Mouse (Mus musculus): ENCODE results near the gene Sp110.
"Not testable (repeated sequence)": the region's sequence is repeated elsewhere in the genome, so short reads cannot be mapped to it uniquely, and the experiment has no call there.

DNA sequence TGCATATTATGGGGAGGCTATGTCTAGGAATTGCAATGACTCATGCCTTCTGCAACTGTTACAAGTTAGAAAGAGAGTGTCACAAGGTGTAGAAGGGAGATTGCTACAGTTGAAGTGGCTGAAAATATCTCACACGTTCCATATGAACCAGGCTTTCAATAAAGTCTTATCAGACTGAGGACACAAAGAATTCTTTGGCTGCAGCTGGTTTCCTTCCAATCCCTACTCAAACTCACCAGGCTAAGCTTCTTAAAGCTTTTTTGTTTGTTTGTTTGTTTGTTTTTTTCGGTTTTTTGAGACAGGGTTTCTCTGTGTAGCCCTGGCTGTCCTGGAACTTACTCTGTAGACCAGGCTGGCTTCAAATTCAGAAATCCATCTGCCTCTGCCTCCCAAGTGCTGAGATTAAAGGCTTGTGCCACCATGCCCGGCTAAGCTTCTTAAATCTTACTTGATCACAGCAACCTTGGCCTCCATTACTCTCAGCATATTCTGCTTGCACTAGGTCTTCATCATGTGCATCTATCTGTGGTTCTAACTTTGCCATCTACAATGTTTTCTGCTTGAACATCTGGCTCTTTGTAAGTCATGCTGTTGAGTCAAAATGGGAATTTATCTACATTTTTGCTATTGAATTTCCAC lies 20.1 kb downstream of the Sp110 start:
- TF ChIP-seq CTCF (IDR thresholded peaks at IDR 0.05; ENCODE audit: borderline replicate concordance, extremely low read depth, insufficient read depth, insufficient read length); POLR2A (IDR thresholded peaks at IDR 0.05; ENCODE audit: borderline replicate concordance, extremely low read depth, insufficient read depth, insufficient read length, poor library complexity, severe bottlenecking): not testable (repeated sequence)
